In genomic region chr14:103899111-103899814, GRCm38 (mm10) we compare ENCODE assay signal across 8 mouse cellular contexts. TPM values are rescaled to one million over a fixed set of nuclear protein-coding genes. Genes with fewer than 3 reads are reported as not detected.
DNase-seq lines count a peak whose midpoint lies in the region; ATAC-seq and TF ChIP-seq lines count a peak whose summit lies in the region.

No protein-coding gene starts in this region.

- TF ChIP-seq POLR2A in brain, embryonic 14.5 days (IDR thresholded peaks at IDR 0.05; ENCODE audit: borderline replicate concordance, extremely low read depth, insufficient read depth, insufficient read length, poor library complexity, severe bottlenecking): no peak
- no peak for TF ChIP-seq POLR2A in thymus, adult 2 months (IDR thresholded peaks at IDR 0.05; ENCODE audit: control insufficient read depth, extremely low read depth, insufficient read depth, low read length, poor library complexity)

- H3K4me2 ChIP-seq in intestine, embryonic 16.5 days (ENCODE audit: low read depth, low read length): peak overlapping the region; percentile 59
- peak overlapping the region; percentile 38 for H3K4me2 ChIP-seq in limb, embryonic 11.5 days (ENCODE audit: low read depth, severe bottlenecking)
- H3K4me2 ChIP-seq in midbrain, embryonic 13.5 days (replicated peaks): peak overlapping the region; percentile 54

- no peaks in the 10 kb centered on the region for H3K9me3 ChIP-seq in intestine, embryonic 16.5 days (ENCODE audit: control insufficient read depth, low read length)
- H3K9me3 ChIP-seq in limb, embryonic 11.5 days (ENCODE audit: control insufficient read depth, low read length): no peaks in the 10 kb centered on the region
- no peaks in the 10 kb centered on the region for H3K9me3 ChIP-seq in midbrain, embryonic 13.5 days

- WGBS in intestine, embryonic 16.5 days: 7% methylated on average over 22 of the region's 22 CpGs
- WGBS in limb, embryonic 11.5 days: 24% methylated on average over 22 of the region's 22 CpGs
- 2% methylated on average over 22 of the region's 22 CpGs for WGBS in midbrain, embryonic 13.5 days
- 53% methylated on average over 22 of the region's 22 CpGs for WGBS in thymus, adult 2 months

- H3K4me3 ChIP-seq in intestine, embryonic 16.5 days (ENCODE audit: low read length): peak overlapping the region; percentile 36
- H3K4me3 ChIP-seq in limb, embryonic 11.5 days (ENCODE audit: low read depth, low read length): no peak overlapping the region
- peak overlapping the region; percentile 29 for H3K4me3 ChIP-seq in midbrain, embryonic 13.5 days (replicated peaks)
- no peak overlapping the region for H3K4me3 ChIP-seq in thymus, adult 2 months (ENCODE audit: control insufficient read depth, insufficient read depth, low read length)

- peak; percentile 43 for DNase-seq in ES-CJ7 (ENCODE audit: low read depth, low spot score)
- peak; percentile 89 for DNase-seq in brain, embryonic 14.5 days (ENCODE audit: low read depth)
- peak; percentile 12 for DNase-seq in frontal cortex, postnatal 10 days (ENCODE audit: low spot score in 2 of 2)
- peak; percentile 49 for DNase-seq in limb, embryonic 11.5 days (ENCODE audit: low spot score)
- no peak for DNase-seq in thymus, adult 2 months
- DNase-seq in thymus, postnatal 36 days: no peak

- H3K36me3 ChIP-seq in intestine, embryonic 16.5 days (ENCODE audit: control insufficient read depth, insufficient read depth, low read length): no peaks in the 10 kb centered on the region
- H3K36me3 ChIP-seq in limb, embryonic 11.5 days (ENCODE audit: control insufficient read depth, insufficient read depth, low read length): no peaks in the 10 kb centered on the region
- no peaks in the 10 kb centered on the region for H3K36me3 ChIP-seq in midbrain, embryonic 13.5 days
- H3K36me3 ChIP-seq in thymus, adult 2 months (ENCODE audit: control insufficient read depth, insufficient read depth, low read length): no peaks in the 10 kb centered on the region

- peak overlapping the region; percentile 63 for H3K27ac ChIP-seq in intestine, embryonic 16.5 days (ENCODE audit: low read length)
- H3K27ac ChIP-seq in limb, embryonic 11.5 days (replicated peaks; ENCODE audit: low read depth, low read length): no peak overlapping the region
- H3K27ac ChIP-seq in midbrain, embryonic 13.5 days: peak overlapping the region; percentile 76
- no peak overlapping the region for H3K27ac ChIP-seq in thymus, adult 2 months (ENCODE audit: control insufficient read depth, insufficient read depth, low read length)

- H3K4me1 ChIP-seq in intestine, embryonic 16.5 days (ENCODE audit: control insufficient read depth, insufficient read depth, low read length): peaks cover 9% of the 10 kb centered on the region
- H3K4me1 ChIP-seq in limb, embryonic 11.5 days (ENCODE audit: control insufficient read depth, insufficient read depth, low read length): peaks cover 3% of the 10 kb centered on the region; the same call in 1 of the 2 replicates
- H3K4me1 ChIP-seq in midbrain, embryonic 13.5 days (replicated peaks): peaks cover 17% of the 10 kb centered on the region
- no peaks in the 10 kb centered on the region for H3K4me1 ChIP-seq in thymus, adult 2 months (replicated peaks; ENCODE audit: control insufficient read depth, insufficient read depth, low read length)

- no peak for TF ChIP-seq CTCF in brain, embryonic 14.5 days (IDR thresholded peaks at IDR 0.05; ENCODE audit: borderline replicate concordance, extremely low read depth, insufficient read depth, insufficient read length)
- no peak for TF ChIP-seq CTCF in thymus, adult 2 months (IDR thresholded peaks at IDR 0.05; ENCODE audit: borderline replicate concordance, control insufficient read depth, extremely low read depth, insufficient read depth, low read length, poor library complexity)

- H3K9ac ChIP-seq in intestine, embryonic 16.5 days (ENCODE audit: low read depth, low read length): peak overlapping the region; percentile 24; the same call in 1 of the 2 replicates
- H3K9ac ChIP-seq in limb, embryonic 11.5 days (ENCODE audit: low read length): no peak overlapping the region
- H3K9ac ChIP-seq in midbrain, embryonic 13.5 days (replicated peaks): peak overlapping the region; percentile 24; the same call in 1 of the 2 replicates

- peak; percentile 77 for ATAC-seq in intestine, embryonic 16.5 days
- ATAC-seq in limb, embryonic 11.5 days (ENCODE audit: insufficient number of reproducible peaks, low FRiP score, low TSS enrichment, low read depth): peak; percentile 73
- peak; percentile 96 for ATAC-seq in midbrain, embryonic 13.5 days

- no peaks in the 10 kb centered on the region for H3K27me3 ChIP-seq in intestine, embryonic 16.5 days (replicated peaks; ENCODE audit: control insufficient read depth, insufficient read depth, low read length)
- no peaks in the 10 kb centered on the region for H3K27me3 ChIP-seq in limb, embryonic 11.5 days (ENCODE audit: control insufficient read depth, insufficient read depth, low read length)
- no peaks in the 10 kb centered on the region for H3K27me3 ChIP-seq in midbrain, embryonic 13.5 days
- H3K27me3 ChIP-seq in thymus, adult 2 months (ENCODE audit: control insufficient read depth, insufficient read depth, low read length): no peaks in the 10 kb centered on the region

RNA-seq across cellular contexts. Expression of gene Ednrb, which starts 55.1 kb away (rescaled TPM):
- polyA plus RNA-seq in brain, embryonic 14.5 days (2012; rRNA removed): 25.7 and 50.2 TPM in 2 replicates
- polyA plus RNA-seq in intestine, embryonic 16.5 days (2015; fragmentation: Nextera tagmentation; extraction: Ambion mirVana): 125 and 133 TPM in 2 replicates
- polyA plus RNA-seq in limb, embryonic 11.5 days (2014; fragmentation: Nextera tagmentation; extraction: Ambion mirVana): 6.7 and 8.1 TPM in 2 replicates
- 86.9 and 105 TPM in 2 replicates for polyA plus RNA-seq in midbrain, embryonic 13.5 days (2015; fragmentation: Nextera tagmentation; extraction: Ambion mirVana)
- 0.82 and 1.0 TPM in 2 replicates for polyA plus RNA-seq in thymus, adult 2 months (2012; rRNA removed)

Comparison
In these comparisons a context has a peak if more than half of its experiments do, and no peak if none do; other contexts are left out.
1. DNase-seq: peak in ES-CJ7 (single experiment), brain, embryonic 14.5 days (single experiment), frontal cortex, postnatal 10 days (2 of 2) and limb, embryonic 11.5 days (single experiment); none in thymus, adult 2 months (single experiment) and thymus, postnatal 36 days (0 of 2).
2. H3K27ac ChIP-seq: peak in intestine, embryonic 16.5 days (single experiment) and midbrain, embryonic 13.5 days (single experiment); none in limb, embryonic 11.5 days (single experiment) and thymus, adult 2 months (single experiment).
3. H3K4me3 ChIP-seq: peak in intestine, embryonic 16.5 days (single experiment) and midbrain, embryonic 13.5 days (single experiment); none in limb, embryonic 11.5 days (single experiment) and thymus, adult 2 months (single experiment).
4. Peak in every context shown above with its lines, with median percentiles within 50 percentile points of each other: ATAC-seq and H3K4me2 ChIP-seq.